Mouse (Mus musculus) heart, postnatal 0 days (tissue): ENCODE results near the gene Mapt.

ENCODE experiments used
- CTCF ChIP-seq: IDR thresholded peaks from 2 replicates; pipeline ENCODE4 v1.5.1; 2016; ENCODE audit warnings: antibody characterized with exemption, control low read depth, low read depth
- EP300 ChIP-seq: IDR thresholded peaks from 2 replicates; pipeline ENCODE4 v1.6.1; 2016; ENCODE audit warnings: antibody characterized with exemption, low read depth

DNA sequence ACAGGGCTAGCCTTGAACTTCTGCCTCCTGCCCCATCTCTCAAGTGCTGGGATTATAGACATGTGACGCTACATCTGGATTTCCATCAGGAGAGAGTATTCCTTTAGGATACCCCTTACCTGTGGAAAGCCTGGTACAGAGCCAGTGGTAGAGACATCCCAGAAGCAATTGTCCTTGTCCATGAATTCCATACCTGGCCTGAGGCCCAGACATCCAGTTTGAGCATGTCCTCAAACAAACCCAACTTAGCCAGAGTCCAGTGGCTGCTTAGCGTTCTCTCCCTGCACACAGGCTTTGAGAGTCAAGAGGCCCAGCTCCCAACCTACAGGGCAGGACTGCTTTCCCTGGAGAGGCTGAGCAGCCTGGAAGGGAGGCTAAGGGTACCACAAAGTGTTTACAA, 25.0 kb downstream of the Mapt start:
- TF ChIP-seq CTCF (no peak), EP300 (no peak)
